Mouse (Mus musculus) embryo, embryonic 9.5 days (tissue): ENCODE measurements around the gene Usp37.
A peak's percentile ranks its signal among the peaks of the same experiment; 100 is the strongest.
"Not testable (repeated sequence)": the region's sequence is repeated elsewhere in the genome, so short reads cannot be mapped to it uniquely, and the experiment has no call there.

Source experiments
- DNase-seq: peaks from one replicate; pipeline ENCODE4 v3.0.0-alpha.2; 2017; ENCODE audit errors: extremely low spot score

Usp37 gene

DNA sequence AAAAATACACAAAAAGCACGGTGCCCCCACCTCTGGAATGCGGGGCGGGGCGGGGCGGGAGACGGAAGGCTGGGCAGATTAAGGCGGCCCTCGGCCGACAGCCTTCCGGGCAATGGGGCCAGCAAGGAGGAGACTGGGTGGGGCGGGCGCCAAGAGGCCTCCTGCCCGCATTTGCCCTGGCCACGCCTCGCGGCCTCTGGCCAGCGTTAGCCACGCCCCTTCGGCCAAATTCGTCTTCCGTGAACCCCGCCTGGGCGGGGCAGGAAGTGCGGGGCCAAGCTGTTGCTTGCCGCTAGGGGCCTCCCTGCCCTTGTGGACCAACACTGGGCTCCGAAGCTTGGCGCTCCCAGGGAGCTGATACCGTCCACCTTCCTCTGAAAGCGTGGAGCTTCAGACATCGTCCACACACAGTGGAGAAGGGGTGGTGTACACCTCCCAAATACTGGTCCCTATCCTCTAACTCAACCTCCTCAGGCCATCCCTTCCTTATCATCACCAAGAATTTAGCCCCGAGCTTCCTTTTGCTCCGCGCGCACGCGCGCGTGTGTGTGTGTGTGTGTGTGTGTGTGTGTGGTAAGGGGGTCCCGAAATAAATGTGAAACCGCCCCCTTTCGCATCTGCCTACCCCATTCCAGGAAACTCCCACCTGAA lies 146.7 kb downstream of the Usp37 start:
- DNase-seq = peak; percentile 99

GRCm38 (mm10) chr1:74396456-74397222 lies 147.4 kb downstream of the Usp37 start:
- not testable (repeated sequence) for DNase-seq

DNA sequence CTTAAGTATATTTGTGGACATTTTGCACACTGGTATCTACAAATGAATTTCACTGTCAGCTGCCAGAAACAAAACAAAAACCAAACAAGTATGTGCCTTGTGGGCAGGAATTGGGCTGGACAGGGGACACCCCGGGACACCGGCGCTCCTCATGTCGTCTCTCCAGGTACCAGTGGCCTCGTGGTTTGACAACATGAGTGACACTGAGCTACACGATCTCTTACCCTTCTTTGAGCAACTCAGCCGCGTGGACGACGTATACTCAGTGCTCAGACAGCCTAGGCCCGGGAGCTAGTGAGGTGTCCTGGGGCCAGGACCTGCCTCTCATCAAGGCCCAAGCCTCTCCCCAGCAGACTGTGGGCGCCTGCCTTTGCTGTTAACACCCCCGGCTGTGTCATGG lies 148.8 kb downstream of the Usp37 start:
- no peak for DNase-seq

DNA sequence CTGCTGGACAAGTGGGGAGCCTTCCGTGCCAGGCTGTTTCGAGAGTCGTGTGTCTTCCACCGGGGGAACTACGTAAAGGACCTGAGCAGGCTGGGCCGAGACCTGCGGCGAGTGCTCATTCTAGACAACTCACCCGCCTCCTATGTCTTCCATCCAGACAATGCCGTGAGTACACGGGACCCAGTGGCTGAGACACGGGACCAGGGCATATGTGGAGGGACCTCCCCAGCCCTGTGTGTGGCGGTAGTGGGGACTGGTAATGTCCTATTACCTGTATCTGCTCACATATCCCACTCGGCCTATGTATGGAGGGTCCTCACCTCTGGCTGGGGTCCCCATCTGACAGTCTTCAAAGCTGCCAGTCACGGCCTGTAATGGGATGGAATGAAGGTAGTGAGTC lies 149.2 kb downstream of the Usp37 start:
- no peak for DNase-seq

- DNase-seq = no peak
Observed at GRCm38 (mm10) chr1:74394311-74394710, 149.8 kb downstream of the Usp37 start.

GRCm38 (mm10) chr1:74393697-74394096 lies 150.4 kb downstream of the Usp37 start:
- no peak for DNase-seq

DNA sequence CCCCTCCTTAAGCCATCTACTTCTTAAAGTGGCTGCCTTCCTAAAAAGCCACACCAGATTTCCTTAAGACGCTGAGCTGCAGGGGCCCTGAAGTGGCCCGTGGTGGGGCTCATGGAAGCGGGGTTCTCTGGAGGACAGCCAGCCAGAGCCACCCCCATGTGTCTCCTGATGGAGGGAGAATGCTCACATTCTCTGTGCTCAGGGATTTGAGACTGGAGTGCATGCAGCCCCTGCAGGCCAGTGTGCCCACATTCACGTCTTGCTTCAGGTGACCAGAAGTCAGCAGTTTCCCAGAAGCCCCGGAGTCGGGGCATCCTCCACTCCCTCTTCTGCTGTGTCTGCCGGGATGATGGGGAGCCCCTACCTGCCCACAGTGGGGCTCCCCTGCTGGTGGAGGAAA lies 151.1 kb downstream of the Usp37 start:
- DNase-seq = no peak

GRCm38 (mm10) chr1:74392446-74392994 lies 151.6 kb downstream of the Usp37 start:
- peak; percentile 53 for DNase-seq

DNA sequence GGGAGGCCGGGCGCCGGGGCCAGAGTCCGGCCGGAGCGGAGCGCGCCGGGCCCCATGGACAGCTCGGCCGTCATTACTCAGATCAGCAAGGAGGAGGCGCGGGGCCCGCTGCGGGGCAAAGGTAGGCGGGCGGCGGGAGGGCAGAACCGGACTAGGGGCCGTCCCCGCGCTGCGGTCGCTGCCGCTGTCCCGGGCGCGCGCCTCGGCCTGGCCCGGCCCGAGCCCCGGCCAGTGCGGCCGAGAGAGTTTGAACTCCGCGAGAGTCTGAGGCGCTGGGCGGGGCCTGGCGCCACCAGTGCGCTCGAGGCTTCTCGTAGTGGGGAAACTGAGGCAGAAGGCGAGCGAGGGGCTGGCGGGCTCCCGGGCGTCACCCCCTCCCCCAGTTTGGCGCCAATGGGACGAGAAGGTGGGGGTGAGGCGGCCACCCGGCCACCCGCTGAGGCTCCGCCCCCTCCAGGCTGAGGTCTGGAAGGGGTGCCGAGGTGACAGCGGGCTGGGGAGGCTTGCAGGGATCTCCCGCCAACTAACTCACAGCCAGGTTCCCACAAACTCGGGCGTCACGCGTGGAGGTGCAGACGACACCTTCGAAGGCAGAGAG lies 152.1 kb downstream of the Usp37 start:
- DNase-seq = peak; percentile 74

GRCm38 (mm10) chr1:74390924-74391748 lies 152.9 kb downstream of the Usp37 start, which contains the start of gene Ctdsp1:
TSS of gene Ctdsp1 (plus strand) at chr1:74391509.
- DNase-seq = peak; percentile 95

- peak; percentile 68 for DNase-seq
Observed at GRCm38 (mm10) chr1:74390287-74390906, 153.7 kb downstream of the Usp37 start.

GRCm38 (mm10) chr1:74389831-74390286 lies 154.2 kb downstream of the Usp37 start:
- peak; percentile 38 for DNase-seq

DNA sequence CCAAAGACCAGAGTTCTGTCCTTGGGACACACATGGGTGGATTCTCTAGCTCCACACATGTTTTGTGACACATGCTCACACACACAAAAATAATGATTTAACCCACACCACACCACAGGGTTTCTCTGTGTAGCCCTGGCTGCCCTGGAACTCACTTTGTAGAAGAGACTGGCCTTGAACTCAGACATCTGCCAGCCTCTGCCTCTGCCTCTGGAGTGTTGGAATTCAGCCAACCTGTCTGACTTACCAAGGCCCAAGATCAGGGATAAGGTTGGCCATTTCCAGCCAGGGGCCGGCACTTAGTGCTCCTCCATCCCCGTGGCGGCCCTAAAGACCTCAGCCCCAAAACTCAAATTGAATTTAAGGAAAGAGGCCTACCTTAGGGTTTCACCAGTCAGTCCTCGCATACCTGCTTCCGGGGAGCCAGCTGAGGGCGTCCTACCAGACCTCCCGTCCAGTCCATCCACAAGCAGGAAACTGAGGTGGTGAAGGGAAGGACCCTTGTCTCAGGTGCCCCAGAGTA lies 155.6 kb downstream of the Usp37 start:
- DNase-seq = no peak

DNA sequence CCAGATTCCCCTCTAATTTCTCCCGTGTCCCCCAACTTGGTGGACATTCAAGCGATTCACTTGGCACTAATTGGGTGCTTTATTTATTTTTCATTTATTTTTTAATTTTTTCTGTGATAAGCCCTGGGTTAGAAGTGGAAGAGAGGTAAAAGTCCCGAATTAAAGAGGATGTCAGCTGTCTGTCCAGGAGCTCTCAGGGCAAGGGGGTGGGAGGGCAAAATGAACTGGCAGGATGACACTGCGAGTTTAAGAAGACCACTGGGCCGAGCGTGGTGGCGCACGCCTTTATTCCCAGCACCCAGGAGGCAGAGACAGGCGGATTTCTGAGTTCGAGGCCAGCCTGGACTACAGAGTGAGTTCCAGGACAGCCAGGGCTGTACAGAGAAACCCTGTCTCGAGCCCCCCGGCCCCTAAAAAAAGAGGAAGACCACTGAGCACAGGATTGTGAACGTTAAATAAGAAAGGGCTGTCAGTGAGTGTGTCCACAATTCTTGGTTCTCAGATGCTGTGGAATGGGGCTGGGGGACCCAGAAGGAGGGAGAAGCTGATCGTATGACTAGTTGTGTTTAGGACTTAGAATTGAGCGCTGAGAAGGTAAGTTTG lies 156.6 kb downstream of the Usp37 start:
- DNase-seq = no peak

DNA sequence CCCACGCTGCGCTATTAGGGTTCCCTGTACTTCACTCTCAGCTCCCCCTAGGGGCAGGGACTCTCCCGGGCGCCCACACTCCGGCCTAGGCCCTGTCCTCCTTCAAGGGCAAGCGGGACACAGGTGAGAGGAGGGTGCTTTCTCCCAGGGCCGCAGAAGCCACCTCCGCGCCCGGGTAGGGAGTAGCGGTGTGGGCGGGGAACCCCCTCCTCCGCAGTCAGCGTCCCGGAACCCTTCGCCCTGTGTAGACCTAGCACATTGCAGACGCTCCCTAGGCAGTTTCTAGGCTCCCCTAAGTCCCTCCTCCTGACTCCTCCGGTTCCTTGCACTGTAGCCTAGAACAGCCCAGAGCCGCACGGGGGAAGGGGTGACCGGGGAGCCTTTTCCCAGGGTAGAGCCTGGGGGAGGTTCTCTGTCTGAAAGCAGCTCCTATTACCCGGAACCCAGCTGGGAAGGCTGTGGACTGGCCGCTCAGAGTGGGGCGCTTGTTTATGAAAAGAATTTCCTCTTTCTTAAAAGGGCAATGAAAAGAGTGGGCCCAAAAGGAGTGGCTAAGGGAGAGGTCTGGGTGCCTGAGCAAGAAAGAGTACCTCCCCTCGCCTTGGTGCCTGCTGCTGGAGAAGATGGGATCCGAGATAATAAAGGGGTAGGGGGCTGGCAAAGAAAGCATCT lies 157.2 kb downstream of the Usp37 start:
- peak; percentile 97 for DNase-seq

- DNase-seq = no peak
Observed at GRCm38 (mm10) chr1:74386363-74386713, 157.7 kb downstream of the Usp37 start.

DNA sequence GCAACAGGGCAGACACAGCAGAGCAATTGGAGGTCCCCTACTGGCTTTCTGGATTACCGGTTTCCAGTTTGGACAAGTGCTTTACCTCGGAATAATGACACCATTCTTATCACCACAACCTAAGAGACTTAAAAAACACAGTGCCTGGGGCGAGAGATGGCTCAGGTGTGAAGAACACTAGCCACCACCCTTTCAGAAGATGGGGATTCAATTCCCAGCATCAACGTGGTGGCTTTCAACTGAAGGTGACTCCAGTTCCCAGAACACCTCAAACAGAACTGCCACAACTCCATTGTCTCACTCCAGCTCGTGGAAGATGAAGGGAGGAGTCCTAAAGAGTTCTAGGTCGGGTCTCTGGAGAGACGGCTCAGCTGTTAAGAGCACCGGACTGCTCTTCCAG lies 158.6 kb downstream of the Usp37 start:
- no peak for DNase-seq
